Mouse (Mus musculus): ENCODE data around the gene Mpz. TPM values are rescaled to one million over a fixed set of nuclear protein-coding genes. Genes with fewer than 3 reads are reported as not detected.
A peak's percentile ranks its signal among the peaks of the same experiment; 100 is the strongest.

The Mpz gene
- polyA plus RNA-seq (2016; fragmentation: Nextera tagmentation; extraction: Ambion mirVana), result 0.54 and 1.0 TPM in 2 replicates

DNA sequence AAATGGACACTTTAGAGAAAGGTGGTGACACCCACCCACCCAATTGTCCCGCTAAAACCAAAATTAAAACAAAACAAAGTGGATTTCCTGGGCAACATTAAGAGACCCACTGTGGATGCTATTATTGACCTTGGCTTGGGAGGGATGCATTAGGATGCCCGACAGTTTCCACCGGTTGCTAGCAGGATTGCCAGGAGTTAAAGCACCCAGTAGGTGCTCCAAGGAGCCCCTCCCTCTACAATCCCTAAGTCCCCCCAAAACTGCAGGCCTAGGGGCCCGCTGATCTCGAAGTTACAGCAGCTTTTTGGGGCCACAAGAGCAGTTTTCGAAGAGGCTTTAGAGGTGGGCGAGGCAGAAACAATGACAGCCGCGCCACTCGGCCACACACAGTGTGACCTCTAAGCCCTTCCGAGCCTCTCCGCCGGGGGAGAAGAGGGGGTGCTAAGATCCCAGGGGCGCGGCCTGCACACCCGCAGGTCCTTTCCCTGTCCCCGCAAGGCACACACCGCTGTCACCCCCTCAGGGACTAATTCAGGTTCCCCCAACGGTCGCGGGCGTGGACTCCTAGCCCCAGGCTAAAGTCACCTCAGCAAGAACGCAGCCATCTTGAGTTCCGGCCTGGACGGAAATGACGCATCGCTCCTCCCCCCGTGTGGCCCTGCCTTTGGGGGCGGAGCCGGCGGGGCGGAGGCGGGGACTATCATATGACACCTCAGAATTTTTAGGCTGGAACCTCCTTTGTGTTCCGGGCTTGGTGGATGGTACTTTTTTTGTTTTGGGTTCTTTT is at the start of gene Mpz, which contains the start of gene Sdhc:
Gene Mpz, plus strand, starts transcription at position 738 of the 787 bp plus-strand sequence.
Gene Sdhc, minus strand, starts transcription at position 630 of the 787 bp plus-strand sequence.
- Histone ChIP-seq H3K9ac (peak within 1 kb of the TSS; percentile 79), H3K36me3 (replicated peaks) (peaks cover 7% of the 10 kb centered on the region; the same call in 1 of the 2 replicates), H3K27ac (peak within 1 kb of the TSS; percentile 19; the same call in 1 of the 2 replicates), H3K4me2 (peak within 1 kb of the TSS; percentile 88), H3K4me3 (replicated peaks) (peak within 1 kb of the TSS; percentile 81), H3K9me3 (no peaks in the 10 kb centered on the region), H3K4me1 (peaks cover 12% of the 10 kb centered on the region), H3K27me3 (peaks cover 3% of the 10 kb centered on the region; the same call in 1 of the 2 replicates)
- peak; percentile 97 for ATAC-seq (ENCODE audit: low FRiP score)
- under 1% methylated on average over 34 of the region's 34 CpGs for WGBS

DNA sequence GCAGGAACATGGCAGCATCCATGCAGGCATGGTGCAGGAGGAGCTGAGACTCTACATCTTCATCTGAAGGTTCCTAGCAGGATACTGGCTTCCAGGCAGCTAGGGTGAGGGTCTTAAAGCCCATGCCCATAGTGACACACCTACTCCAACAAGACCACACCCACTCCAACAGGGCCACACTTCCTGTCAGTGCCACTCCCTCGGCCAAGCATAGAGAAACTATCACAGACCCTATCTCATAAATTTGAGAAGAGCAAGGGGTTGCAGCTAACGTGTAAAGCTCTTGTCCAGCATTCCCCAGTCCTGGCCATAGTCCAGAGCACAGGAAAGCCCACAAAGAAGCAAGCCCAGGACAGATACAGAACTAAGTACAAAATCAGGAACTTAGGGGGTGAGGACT is 49.5 kb upstream of the Mpz start:
- H3K9me3 ChIP-seq, result no peaks in the 10 kb centered on the region
- 52% methylated on average over 2 of the region's 2 CpGs for WGBS

DNA sequence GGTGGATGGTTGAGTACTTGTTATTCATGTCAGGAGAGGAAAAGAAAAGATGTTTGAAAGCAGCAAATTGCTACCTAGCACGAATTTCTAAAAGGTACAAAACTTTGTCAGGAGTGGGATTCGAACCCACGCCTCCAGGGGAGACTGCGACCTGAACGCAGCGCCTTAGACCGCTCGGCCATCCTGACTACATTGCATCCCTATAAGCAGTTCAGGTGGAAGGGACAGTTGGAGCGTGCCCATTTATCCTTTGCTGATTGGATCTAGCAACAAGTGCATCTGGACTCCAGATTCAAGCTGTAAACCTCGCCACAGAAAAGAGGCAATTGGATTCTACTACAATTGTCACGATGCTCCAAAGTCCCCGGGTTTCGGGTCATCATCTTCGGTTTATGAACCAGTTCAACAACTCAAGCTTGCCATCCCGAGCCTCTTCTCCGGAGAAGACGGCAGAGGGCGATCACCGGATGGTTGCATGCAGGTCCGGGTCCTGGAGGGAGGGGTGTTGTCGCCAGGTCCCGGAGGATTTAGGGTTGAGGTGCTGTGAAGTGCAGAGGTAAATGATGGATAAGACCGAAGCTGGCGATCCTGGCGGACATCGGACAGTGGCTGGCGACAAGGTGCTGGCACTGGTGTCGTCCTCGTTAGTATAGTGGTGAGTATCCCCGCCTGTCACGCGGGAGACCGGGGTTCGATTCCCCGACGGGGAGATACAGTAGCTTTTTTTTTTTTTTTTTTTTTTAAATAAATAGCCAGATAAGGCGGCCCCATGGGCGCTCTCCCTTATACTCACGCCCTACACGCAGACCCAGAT is 48.6 kb upstream of the Mpz start:
- WGBS, result under 1% methylated on average over 40 of the region's 40 CpGs
- peaks cover 8% of the 10 kb centered on the region for H3K27me3 ChIP-seq
- H3K36me3 ChIP-seq (replicated peaks), result no peaks in the 10 kb centered on the region
- peak overlapping the region; percentile 61 for H3K9ac ChIP-seq
- H3K4me2 ChIP-seq, result peak overlapping the region; percentile 60
- ATAC-seq (ENCODE audit: low FRiP score), result peak; percentile 88
- peak overlapping the region; percentile 75; the same call in 1 of the 2 replicates for H3K27ac ChIP-seq
- peak overlapping the region; percentile 67 for H3K4me3 ChIP-seq (replicated peaks)
- no peaks in the 10 kb centered on the region for H3K9me3 ChIP-seq
- H3K4me1 ChIP-seq, result peaks cover 6% of the 10 kb centered on the region

More for the DNA sequence above, 49.5 kb upstream of the Mpz start:
- no peak overlapping the region for H3K27ac ChIP-seq
- no peaks in the 10 kb centered on the region for H3K36me3 ChIP-seq (replicated peaks)
- H3K9ac ChIP-seq, result no peak overlapping the region
- no peak overlapping the region for H3K4me3 ChIP-seq (replicated peaks)
- ATAC-seq (ENCODE audit: low FRiP score), result no peak
- H3K4me2 ChIP-seq, result peak overlapping the region; percentile 60
- H3K27me3 ChIP-seq, result peaks cover 5% of the 10 kb centered on the region
- H3K4me1 ChIP-seq, result peaks cover 12% of the 10 kb centered on the region

DNA sequence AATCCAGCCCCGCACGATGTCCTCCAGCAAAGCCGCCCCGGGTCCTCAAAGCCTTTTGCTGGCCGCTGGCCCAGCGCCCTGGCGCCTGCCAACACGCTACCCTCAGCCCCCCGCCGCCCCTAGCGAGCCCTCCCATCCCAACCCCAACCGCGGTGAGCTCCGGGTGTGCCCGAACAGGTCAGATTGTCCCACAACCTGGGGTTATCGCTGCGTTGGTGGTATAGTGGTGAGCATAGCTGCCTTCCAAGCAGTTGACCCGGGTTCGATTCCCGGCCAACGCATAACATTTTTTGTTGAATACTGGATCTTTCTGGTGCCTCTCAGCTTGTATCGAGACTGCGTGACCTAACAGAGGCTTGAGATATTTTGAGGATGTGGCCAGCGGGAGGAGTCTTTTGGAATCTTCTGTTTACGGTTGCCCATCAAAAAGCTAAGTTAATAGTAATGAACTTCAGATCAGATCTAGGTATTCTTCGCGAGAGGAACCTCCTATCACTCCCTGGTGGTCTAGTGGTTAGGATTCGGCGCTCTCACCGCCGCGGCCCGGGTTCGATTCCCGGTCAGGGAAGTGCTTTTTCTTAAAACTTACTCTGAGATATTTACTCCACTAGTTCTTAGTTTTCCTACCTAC is 47.8 kb upstream of the Mpz start:
- Histone ChIP-seq H3K4me2 (peak overlapping the region; percentile 60), H3K36me3 (replicated peaks) (no peaks in the 10 kb centered on the region), H3K9me3 (no peaks in the 10 kb centered on the region), H3K27ac (peak overlapping the region; percentile 75; the same call in 1 of the 2 replicates), H3K4me1 (peaks cover 6% of the 10 kb centered on the region), H3K4me3 (replicated peaks) (peak overlapping the region; percentile 67), H3K9ac (peak overlapping the region; percentile 61; the same call in 1 of the 2 replicates), H3K27me3 (peaks cover 4% of the 10 kb centered on the region)
- ATAC-seq (ENCODE audit: low FRiP score), result peak; percentile 93
- WGBS, result under 1% methylated on average over 35 of the region's 35 CpGs

DNA sequence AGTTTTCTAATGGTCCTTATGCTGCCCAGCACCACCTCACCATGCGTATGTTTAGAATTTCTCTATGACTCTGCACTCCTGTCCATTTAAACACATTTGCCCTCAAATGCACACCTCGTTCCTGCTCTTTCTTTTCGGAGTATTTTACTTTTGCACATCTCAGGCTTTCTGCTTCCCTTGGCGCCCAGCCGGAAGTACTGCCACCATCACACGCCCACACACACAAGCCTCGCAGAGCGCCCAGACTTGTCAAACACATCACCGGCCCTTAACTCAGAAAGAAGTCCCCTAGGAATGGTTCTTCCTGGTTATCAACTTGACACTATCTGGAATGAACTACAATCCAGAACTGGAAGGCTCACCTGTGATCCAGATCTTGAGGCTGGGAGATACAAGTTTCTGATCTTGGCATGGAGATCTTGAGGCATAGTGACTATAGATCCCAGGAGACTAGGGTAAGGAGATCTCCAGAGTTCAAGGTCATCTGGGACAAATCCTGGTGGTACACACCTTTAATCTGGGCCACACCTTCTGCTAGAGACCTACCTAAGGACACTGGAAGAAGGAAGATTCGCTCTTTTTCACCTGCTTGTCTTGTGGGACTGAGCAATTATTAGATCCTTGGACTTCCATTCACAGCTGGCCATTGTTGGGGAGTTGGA is 47.2 kb upstream of the Mpz start:
- H3K4me1 ChIP-seq, result peaks cover 6% of the 10 kb centered on the region
- H3K9ac ChIP-seq, result no peak overlapping the region
- WGBS, result 11% methylated on average over 10 of the region's 10 CpGs
- no peak overlapping the region for H3K27ac ChIP-seq
- peak overlapping the region; percentile 60 for H3K4me2 ChIP-seq
- peaks cover 4% of the 10 kb centered on the region; the same call in 1 of the 2 replicates for H3K27me3 ChIP-seq
- no peaks in the 10 kb centered on the region for H3K9me3 ChIP-seq
- ATAC-seq (ENCODE audit: low FRiP score), result 0 out of 2 replicates have a peak, but pooled peaks have one; percentile 7
- no peaks in the 10 kb centered on the region for H3K36me3 ChIP-seq (replicated peaks)
- H3K4me3 ChIP-seq (replicated peaks), result peak overlapping the region; percentile 67

DNA sequence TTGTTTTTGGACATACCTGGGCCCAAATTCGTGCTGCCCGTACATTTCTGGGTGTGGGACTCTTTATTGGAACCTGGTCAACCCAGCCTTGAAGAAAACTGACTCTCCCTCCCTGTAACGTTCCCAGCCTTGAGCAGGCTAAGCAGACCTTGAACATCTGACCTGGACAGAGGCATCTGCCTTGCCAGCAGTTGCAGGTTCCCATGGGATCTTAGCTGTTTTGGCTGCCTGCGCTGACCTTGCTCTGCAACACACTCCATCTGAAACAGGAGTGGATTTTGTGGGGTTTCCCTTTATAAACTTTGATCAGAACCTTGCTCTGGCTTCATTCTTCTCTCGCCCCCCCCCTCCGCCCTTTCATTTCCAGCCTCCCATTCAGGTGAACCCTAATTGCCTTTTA is 45.3 kb upstream of the Mpz start:
- H3K9me3 ChIP-seq, result no peaks in the 10 kb centered on the region
- H3K4me2 ChIP-seq, result no peak overlapping the region
- H3K4me1 ChIP-seq, result peaks cover 8% of the 10 kb centered on the region
- no peak overlapping the region for H3K9ac ChIP-seq
- WGBS, result 69% methylated on average over 6 of the region's 6 CpGs
- ATAC-seq (ENCODE audit: low FRiP score), result no peak
- peaks cover 10% of the 10 kb centered on the region; the same call in 1 of the 2 replicates for H3K27me3 ChIP-seq
- H3K27ac ChIP-seq, result no peak overlapping the region
- no peak overlapping the region for H3K4me3 ChIP-seq (replicated peaks)
- no peaks in the 10 kb centered on the region for H3K36me3 ChIP-seq (replicated peaks)

DNA sequence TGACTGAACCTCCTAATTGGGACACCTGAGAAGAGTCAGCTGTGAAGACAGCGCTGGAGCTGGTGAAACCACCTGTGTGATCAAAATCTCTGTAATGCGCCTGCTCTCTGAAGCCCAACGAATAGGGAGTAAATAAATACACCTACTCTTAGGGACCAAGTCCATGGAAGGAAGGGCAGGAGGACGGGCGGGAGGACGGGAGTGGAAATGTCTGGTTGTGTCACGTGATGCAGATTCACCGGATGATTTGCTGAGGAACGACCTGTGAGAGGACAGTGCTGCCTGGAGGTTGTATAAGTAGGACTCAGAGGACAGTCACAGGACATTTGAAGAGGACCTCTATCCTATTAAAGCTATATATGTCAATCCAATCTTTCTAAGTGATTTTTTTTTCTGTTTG is 40.9 kb upstream of the Mpz start:
- no peak for ATAC-seq (ENCODE audit: low FRiP score)

DNA sequence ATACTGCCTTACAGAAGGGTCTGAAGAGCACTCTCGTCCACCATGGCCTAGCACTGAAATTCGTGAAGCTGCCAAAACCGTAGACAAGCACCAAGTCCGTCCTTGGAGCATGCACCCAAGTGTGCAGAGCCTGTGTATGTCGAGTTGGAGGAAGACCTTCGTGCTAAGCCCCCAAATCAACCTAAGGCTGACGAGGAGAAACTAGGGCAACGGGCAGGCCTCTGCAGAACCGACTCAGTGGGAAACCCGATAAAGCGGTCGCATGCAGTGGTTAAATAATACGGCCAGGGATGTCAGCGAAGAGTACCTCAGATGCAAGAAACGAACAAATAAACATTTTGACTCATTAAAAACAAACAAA is 39.9 kb upstream of the Mpz start:
- peak overlapping the region; percentile 56 for H3K9ac ChIP-seq
- peak overlapping the region; percentile 77 for H3K27ac ChIP-seq
- no peaks in the 10 kb centered on the region for H3K9me3 ChIP-seq
- H3K27me3 ChIP-seq, result peaks cover 10% of the 10 kb centered on the region; the same call in 1 of the 2 replicates
- ATAC-seq (ENCODE audit: low FRiP score), result peak; percentile 65
- peak overlapping the region; percentile 54 for H3K4me3 ChIP-seq (replicated peaks)
- peaks cover 17% of the 10 kb centered on the region for H3K4me1 ChIP-seq
- 4% methylated on average over 15 of the region's 15 CpGs for WGBS
- no peaks in the 10 kb centered on the region for H3K36me3 ChIP-seq (replicated peaks)
- H3K4me2 ChIP-seq, result peak overlapping the region; percentile 65

More for the DNA sequence above, 40.9 kb upstream of the Mpz start:
- Histone ChIP-seq H3K27ac (no peak overlapping the region), H3K36me3 (replicated peaks) (no peaks in the 10 kb centered on the region), H3K27me3 (peaks cover 10% of the 10 kb centered on the region; the same call in 1 of the 2 replicates), H3K4me1 (peaks cover 17% of the 10 kb centered on the region), H3K4me2 (no peak overlapping the region), H3K4me3 (replicated peaks) (no peak overlapping the region), H3K9ac (peak overlapping the region; percentile 36; the same call in 1 of the 2 replicates), H3K9me3 (no peaks in the 10 kb centered on the region)
- WGBS, result 29% methylated on average over 9 of the region's 9 CpGs

DNA sequence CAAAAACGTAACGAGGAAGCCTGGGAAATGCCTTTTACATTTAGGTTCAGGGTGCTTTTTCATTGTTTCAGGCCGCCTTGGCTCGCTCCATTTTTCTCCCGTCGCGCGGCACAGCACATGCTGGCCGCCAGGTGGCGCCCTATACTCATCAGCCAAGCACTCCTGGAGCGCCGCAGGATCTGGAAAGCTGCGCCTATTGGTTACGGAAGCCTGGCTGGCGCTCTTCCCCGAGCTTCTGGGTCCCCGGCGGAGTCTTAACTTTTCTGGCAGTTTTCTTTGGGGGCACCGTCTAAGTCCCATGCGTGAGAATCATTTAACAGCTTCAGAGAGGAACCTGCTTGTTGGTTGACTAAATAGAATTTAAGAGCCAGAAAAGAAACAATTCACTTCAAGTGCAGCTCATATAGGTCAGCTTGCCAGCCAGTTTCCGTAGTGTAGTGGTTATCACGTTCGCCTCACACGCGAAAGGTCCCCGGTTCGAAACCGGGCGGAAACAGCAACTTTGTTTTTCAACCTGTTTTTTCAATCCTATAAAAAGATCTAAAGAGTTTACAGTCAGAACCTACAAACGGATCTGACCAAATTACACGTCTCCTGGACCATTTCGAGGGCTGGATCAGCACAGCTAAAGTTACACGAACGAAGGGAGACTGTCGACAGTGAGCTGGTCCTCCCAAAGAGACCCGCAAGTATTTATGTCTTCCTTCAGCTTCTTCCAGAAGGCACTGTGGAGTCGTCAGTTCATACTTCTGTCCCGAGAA is 39.3 kb upstream of the Mpz start:
- H3K27me3 ChIP-seq, result peaks cover 7% of the 10 kb centered on the region; the same call in 1 of the 2 replicates
- peaks cover 17% of the 10 kb centered on the region for H3K4me1 ChIP-seq
- under 1% methylated on average over 38 of the region's 38 CpGs for WGBS
- peak overlapping the region; percentile 65 for H3K4me2 ChIP-seq
- H3K9ac ChIP-seq, result peak overlapping the region; percentile 56
- peak overlapping the region; percentile 54 for H3K4me3 ChIP-seq (replicated peaks)
- no peaks in the 10 kb centered on the region for H3K36me3 ChIP-seq (replicated peaks)
- peak overlapping the region; percentile 77 for H3K27ac ChIP-seq
- H3K9me3 ChIP-seq, result no peaks in the 10 kb centered on the region
- ATAC-seq (ENCODE audit: low FRiP score), result peak; percentile 92

DNA sequence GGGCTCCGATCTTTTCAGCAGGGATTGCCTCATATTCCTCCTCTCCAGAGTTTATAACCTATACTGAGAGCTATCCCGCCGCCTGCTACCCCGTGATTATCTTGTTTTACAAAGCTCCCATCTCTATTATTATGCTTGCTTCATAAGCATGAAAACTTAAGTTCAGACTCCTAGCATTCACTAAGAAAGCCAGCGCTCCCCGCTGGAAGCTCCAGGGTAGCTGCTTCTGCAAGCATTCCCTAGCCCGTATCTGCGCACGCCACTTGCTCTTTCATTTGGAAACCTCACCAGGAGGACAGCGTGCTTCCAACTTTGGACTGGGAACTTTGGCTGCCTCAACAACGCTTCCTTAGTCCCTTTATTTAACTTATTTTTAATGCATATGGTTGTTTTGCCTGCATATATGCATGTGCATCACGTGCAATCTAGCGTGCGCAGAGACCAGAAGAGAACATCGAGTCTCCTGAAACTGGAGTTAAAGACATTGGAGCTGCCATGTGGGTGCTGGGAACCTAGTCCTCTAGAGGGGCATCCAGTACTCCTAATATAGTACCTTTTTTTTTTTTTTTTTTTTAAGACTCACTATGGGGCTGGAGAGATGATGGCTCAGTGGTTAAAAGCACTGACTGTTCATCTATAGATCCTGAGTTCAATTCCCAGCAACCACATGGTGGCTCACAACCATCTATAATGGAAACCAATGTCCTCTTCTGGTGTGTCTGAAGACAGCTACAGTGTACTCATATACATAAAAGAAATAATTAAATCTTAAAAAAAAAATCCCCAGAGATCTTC is 38.5 kb upstream of the Mpz start:
- Histone ChIP-seq H3K4me2 (peak overlapping the region; percentile 65), H3K27ac (peak overlapping the region; percentile 75), H3K4me1 (peaks cover 17% of the 10 kb centered on the region), H3K27me3 (peaks cover 8% of the 10 kb centered on the region; the same call in 1 of the 2 replicates), H3K36me3 (replicated peaks) (no peaks in the 10 kb centered on the region), H3K9ac (peak overlapping the region; percentile 53; the same call in 1 of the 2 replicates), H3K9me3 (no peaks in the 10 kb centered on the region), H3K4me3 (replicated peaks) (peak overlapping the region; percentile 54)
- 1% methylated on average over 15 of the region's 15 CpGs for WGBS
- no peak for ATAC-seq (ENCODE audit: low FRiP score)

All from forebrain, embryonic 12.5 days (tissue).